Mouse (Mus musculus) T-helper 2 cell (primary cell): ENCODE data around the gene Lhfpl2.

ENCODE experiments used
- in situ Hi-C: fragments of 300-600 bp; cut with MboI, MseI; formaldehyde crosslinking; loops from one replicate; pipeline ENCODE4 v1.15.1; 2025; ENCODE audit warnings: high pct_unique_total_duplicates

The Lhfpl2 gene

DNA sequence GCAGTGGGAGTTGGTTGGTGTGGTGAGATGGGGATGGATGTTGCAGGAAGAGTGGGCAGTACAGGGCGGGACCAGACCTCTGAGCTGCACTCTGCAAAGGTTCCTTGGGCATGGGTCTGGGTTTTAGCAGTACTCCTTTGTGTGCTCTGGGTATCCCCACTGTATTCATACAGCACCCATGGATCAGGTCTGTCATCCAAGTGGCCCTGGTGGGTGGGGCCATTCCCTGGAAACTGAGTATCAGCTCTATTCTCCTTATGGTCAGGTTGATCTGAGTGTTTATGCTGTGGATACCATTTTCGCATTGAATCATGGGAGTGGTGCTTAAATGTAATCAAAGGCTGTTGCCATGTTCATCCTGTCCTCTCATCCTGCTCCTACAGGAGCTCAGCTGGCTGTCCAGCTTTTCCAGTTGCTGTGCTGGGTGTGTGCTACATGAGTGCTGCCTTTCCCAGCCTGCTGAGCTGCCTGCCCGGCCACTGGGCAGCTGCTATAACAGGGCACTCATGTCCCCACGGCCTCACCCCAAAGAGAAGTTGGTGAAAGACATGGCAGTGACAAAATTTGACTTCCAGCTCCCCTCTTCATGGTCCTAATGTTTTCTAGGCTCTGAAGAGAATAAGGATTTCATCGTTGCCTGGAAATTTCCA, 9.2 kb downstream of the Lhfpl2 start:
- in situ Hi-C loops: no loop called here

- in situ Hi-C loops: no loop called here
Measured at GRCm38 (mm10) chr13:94068308-94068707, 10.7 kb downstream of the Lhfpl2 start.

GRCm38 (mm10) chr13:94069421-94070307, 12.1 kb downstream of the Lhfpl2 start:
- in situ Hi-C loops: no loop called here

- in situ Hi-C loops: no loop called here
Measured at GRCm38 (mm10) chr13:94070308-94070619, 12.7 kb downstream of the Lhfpl2 start.

DNA sequence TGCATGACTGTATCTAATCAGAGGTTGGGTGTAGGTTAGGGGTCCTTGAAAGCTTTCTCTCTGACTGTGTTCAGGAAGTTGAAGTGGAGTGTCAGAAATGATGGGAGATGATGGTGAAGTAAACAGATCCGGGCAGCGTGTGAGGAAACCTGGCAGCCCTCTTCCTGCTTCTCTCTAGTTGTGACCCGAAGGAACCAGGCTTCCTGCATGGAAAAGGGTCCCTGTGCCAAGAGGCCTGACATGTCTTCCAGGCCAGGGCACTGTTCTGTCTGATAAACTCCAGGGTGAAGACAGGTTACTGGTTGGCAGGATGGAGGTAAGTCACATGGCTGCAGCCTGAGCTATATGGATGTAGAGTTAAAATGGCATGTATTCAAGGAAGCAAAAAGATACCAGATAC, 13.3 kb downstream of the Lhfpl2 start:
- in situ Hi-C loops: no loop called here

DNA sequence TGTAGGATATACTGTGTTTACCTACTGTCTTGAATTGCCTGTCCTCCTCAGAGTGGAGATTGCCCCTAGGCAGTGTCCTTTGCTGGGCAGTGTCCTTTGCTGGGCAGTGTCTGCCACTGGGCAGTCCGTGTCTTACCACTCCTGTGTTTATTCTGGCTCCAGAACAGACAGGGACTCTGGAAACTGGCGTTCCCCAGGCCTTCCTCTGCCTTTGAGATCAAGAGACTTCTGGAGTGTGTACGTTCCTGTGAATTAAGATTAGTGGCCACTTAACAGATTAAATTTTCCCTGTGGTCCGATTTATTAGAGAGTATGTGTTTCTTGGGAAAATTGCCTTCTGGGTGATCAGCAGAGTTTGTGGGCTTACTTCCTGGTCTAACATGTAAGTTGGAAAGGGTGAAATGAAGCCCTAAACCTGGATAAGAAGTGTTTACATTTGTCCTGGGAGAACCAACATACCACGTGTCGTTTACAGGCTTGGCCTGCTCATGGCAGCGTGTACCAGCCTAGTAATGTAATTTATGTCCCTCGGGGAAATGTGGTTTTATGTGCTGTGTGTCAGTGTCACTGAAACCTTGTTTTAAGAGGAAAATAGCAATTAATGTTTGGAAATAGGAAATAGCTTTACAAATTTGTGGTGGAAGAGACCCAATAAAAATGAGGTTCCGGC, 15.6 kb downstream of the Lhfpl2 start:
- in situ Hi-C loops: no loop called here

DNA sequence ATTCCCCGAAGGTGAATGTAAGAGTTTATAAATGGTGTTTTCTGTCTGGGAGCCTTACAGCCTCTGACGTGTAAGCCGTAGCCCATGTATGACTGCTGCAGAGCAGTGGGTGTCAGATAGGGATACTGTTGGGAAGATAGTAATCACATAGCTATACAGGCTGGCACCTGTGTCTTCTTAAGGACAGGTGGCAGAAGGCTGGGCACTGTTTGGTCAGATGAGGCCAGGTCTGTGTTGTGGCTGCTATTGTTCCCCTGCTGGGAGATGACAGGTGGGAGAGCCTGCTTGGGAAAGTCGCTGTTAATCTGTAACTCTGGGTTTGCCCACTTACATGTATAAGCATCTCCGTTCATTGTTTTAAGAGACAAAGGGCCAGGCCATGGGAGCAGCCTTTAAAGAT, 16.1 kb downstream of the Lhfpl2 start:
- in situ Hi-C loops: no loop called here

GRCm38 (mm10) chr13:94075181-94075580, 17.6 kb downstream of the Lhfpl2 start:
- in situ Hi-C loops: no loop called here

DNA sequence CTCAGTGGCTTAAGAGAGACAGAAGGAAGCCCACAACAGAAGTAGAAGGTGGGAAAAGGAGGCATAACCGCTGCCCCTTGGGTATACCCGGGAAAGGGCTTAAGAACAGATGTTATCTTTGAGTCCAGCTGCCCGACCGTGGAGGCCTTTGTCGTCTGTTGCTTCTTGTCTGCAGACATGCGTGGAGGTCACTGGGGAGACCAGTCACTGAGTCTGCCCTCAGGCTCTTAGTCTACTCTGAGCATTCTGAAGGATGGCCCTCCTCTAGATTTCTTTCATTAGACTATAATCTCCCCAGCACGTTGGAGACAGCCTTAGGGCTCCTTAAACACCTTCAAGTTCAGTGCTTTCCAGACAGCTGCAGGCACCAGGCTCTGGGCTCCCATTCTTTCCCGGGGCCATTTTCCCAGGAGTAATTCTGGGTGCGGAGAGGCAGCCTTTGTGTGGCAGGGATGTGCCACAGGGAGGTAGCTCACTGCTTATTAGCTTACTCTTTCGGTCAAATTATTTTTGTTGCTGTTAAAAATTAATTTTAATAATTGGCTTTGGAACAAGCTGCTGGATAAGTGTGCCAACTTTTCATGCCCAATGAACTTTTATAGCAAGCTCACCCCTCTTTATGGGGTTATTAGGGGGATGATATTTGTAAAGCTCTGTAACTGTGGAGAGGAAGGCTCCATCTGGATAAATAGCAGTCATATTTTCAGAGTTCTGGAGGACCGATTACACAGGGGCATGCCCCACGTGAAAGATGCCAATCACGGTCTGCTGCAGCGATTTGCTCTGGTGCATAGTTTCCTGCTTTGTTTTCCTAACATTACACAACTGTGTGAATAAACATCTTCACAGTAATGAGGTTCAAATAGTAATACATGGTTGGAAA, 19.8 kb downstream of the Lhfpl2 start:
- in situ Hi-C loops: no loop called here

DNA sequence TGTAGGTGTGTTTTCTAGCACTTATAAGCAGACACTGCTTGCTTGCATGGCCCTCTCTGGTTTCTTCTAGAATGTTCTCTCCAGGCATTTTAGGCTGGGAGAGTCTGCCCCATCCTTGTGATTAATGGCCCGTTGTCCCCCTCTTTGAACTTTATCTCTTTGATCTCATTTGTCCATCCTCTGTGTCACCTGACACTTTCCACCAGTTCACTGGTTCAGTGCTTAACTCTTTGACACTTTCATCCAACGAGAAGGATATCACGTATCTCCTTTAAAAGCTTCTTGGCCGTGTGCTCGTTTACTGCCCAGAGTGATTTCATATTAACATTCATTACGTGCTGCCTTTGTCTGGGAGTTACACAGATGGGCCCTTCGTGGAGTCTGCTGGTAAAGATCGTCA, 25.6 kb downstream of the Lhfpl2 start:
- in situ Hi-C loops: no loop called here

GRCm38 (mm10) chr13:94084220-94085126, 26.9 kb downstream of the Lhfpl2 start:
- in situ Hi-C loops: no loop called here

DNA sequence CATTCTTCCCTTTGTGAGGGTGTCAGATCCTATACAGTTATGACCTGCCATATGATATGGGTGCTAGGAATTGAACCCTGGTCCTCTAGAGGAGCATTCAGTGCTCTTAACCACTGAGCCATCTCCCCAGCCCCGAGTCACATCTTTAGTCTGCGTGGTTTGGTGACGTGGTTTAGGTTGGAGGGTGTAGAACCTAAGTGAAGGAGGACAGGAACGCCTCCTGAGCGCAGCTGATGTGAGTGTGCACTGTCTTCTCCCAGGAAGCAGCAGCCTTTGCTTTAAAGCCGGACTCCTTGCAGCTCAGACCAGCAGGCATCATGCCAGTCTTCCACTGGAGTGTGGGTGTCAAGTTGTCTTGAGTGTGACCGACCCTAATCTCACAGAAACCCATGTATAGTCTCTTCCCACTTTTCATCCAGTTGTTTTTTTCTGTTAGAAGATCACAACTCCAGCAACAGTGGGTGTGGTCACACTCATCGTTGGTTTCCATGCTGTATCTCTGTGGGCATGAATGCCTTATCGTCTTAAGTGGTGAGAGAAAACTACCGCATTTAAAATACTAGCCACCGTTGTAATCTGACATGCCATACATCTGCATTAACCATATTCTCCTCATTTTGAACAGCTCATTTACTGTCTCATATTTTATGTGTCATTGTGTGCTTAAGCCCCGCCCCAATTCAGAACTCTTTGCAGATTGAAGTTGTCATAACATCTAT, 28.7 kb downstream of the Lhfpl2 start:
- in situ Hi-C loops: no loop called here

DNA sequence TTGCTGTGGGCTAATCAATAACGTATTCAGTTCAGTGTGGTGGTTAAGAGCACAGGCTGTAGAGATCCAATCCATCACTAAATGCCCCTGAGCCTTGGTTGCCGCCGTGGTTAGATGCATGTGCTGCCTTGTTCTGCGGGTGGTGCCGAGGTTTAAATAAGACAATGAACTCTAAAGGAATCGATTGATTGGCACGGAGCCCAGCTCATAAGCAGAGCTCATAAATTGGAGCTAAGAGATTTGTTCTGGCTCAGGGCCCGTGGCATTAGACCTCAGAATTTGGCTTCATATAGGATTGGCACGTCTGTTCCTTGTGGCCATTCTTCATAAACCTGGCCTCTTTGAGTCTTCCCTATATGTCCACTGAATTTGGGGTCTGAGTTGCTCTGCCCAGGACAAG, 29.5 kb downstream of the Lhfpl2 start:
- in situ Hi-C loops: no loop called here

DNA sequence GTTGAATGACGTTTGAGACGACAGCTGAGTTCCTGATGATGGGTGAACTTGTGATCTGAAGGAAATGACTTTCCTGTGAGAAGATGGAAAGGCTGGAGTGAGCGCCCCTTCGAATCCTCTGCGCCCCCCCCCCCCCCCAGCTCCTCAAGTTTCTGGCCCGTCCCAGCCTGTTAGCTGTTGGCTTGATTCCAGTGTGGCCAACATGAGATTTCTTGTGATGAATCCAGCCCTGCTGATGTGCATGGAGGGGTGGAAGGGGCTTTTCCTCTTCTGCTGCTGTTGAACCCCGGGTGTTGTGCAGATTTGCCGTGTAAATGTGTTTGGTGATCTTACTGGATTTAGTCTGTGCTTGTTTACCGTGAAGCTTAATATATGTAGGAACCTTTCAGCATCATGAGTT, 31.2 kb downstream of the Lhfpl2 start:
- in situ Hi-C loops: no loop called here

GRCm38 (mm10) chr13:94089286-94089685, 31.7 kb downstream of the Lhfpl2 start:
- in situ Hi-C loops: no loop called here

GRCm38 (mm10) chr13:94091366-94091765, 33.8 kb downstream of the Lhfpl2 start:
- in situ Hi-C loops: no loop called here

GRCm38 (mm10) chr13:94094176-94094575, 36.6 kb downstream of the Lhfpl2 start:
- in situ Hi-C loops: no loop called here

DNA sequence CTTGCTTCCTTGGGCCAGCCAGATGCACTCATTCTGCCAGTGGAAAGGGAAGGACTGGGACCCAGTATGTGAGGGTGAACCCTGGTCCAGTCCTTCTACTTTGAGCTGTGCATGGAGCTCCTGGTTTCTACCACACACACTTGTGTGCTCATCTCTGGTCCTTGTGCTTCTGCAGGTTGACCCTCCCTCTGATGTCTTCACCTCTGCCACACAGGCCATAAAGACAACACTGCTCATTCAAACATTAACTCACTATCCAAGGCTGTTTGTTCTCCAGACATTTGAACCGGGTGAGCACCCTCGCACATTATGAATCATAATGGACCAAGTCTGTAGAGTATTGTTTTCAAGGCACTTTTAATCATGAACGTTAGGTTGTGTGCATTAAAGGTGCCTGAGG, 37.0 kb downstream of the Lhfpl2 start:
- in situ Hi-C loops: no loop called here

GRCm38 (mm10) chr13:94095202-94095601, 37.6 kb downstream of the Lhfpl2 start:
- in situ Hi-C loops: no loop called here

DNA sequence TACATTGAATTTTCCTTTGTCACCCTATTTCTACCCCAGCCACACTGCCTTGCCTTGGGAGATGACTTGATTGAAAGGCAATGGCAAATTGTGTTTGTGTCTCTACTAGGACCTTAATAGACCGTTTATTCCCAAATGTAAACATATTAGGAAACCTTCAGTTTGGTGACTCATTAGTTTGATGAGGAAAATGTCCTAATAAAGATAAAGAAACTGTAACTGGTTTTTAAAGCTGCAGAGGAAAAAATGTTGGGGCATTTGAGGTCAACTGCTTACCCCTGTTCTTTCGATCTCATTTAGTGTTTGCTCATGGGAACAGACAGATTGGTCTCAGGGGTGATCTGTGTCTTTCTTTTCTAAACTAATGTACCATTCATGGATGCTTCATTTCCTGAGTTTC, 40.1 kb downstream of the Lhfpl2 start:
- in situ Hi-C loops: no loop called here
